Mouse (Mus musculus): ENCODE results near the gene Rcsd1. TPM values are rescaled to one million over a fixed set of nuclear protein-coding genes. Genes with fewer than 3 reads are reported as not detected.

The Rcsd1 gene
- polyA plus RNA-seq, 1 experiment = 4.8 TPM

DNA sequence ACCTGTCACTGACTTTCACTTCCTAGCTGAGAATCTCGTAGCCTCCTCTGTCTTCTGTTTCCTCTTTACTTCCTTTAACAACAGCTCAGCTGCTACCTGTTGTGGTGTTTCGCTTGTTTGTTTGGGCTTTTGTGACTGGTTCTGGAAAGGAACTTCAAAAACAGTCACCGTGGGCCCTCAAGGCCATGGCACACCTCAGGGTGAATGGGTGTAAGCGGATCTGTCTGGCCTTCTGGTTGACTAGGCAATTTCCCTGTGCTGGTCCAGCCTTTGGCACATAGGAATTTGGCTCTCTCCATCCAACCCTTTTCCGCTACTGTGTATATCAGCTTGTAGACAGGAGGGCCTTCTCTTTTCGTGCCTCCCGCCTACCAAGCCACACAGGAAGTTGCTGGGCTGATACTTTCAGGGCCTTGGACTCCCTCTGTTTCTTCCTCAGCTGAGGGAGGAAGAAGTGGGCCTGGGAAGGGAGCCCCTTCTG, 3.6 kb downstream of the Rcsd1 start:
- H3K4me1 ChIP-seq (ENCODE audit: control insufficient read depth, insufficient read depth, insufficient read length, low read length) = peaks cover 39% of the 10 kb centered on the region
- peak overlapping the region; percentile 95 for H3K27ac ChIP-seq (replicated peaks; ENCODE audit: low read depth, low read length)
- H3K4me3 ChIP-seq (ENCODE audit: insufficient read depth, low read depth, low read length) = peak overlapping the region; percentile 97

DNA sequence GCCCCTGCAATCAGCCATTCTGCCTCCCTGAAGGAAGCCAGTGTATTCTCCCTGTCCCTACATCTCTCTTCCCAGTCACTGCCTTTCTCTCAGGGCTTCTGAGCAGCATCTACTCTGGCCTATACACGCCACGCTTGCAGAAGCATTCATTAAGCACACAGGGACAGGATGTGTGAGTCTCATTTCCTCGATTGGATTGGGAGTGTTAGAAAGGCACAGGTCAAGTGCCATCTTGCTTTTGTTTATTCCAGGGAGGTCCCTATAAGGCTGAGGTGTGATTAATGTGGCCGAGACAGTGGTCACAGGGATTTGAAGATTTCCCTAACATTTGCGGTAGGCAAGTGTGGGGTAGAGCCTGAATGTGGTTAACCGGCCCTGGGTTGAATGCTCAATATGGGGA, 4.2 kb downstream of the Rcsd1 start:
- H3K4me1 ChIP-seq (ENCODE audit: control insufficient read depth, insufficient read depth, insufficient read length, low read length) = peaks cover 45% of the 10 kb centered on the region
- H3K4me3 ChIP-seq (ENCODE audit: insufficient read depth, low read depth, low read length) = no peak overlapping the region
- peak overlapping the region; percentile 95 for H3K27ac ChIP-seq (replicated peaks; ENCODE audit: low read depth, low read length)

DNA sequence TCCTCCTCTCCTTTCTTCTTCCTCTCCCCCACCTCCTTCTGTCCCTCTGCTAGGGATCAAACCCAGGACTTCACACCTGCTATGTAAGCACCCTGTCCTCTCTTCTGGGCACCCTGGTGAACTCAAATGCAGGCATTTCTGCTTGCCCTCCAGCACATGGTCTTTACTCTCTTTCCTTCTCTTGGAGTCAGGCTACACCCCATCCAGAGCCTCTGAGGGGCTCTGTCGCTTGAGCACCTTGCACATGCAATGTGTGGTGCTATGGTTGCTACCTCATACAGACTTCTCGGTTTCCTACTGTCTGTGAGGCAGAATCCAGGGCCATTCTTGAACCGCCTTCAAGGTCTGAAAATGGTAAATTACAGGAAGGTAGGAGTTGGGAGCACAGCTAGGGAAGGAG, 4.7 kb downstream of the Rcsd1 start:
- Histone ChIP-seq H3K4me1 (ENCODE audit: control insufficient read depth, insufficient read depth, insufficient read length, low read length) (peaks cover 50% of the 10 kb centered on the region), H3K4me3 (ENCODE audit: insufficient read depth, low read depth, low read length) (no peak overlapping the region; the same call in 1 of the 2 replicates), H3K27ac (replicated peaks; ENCODE audit: low read depth, low read length) (peak overlapping the region; percentile 95)

DNA sequence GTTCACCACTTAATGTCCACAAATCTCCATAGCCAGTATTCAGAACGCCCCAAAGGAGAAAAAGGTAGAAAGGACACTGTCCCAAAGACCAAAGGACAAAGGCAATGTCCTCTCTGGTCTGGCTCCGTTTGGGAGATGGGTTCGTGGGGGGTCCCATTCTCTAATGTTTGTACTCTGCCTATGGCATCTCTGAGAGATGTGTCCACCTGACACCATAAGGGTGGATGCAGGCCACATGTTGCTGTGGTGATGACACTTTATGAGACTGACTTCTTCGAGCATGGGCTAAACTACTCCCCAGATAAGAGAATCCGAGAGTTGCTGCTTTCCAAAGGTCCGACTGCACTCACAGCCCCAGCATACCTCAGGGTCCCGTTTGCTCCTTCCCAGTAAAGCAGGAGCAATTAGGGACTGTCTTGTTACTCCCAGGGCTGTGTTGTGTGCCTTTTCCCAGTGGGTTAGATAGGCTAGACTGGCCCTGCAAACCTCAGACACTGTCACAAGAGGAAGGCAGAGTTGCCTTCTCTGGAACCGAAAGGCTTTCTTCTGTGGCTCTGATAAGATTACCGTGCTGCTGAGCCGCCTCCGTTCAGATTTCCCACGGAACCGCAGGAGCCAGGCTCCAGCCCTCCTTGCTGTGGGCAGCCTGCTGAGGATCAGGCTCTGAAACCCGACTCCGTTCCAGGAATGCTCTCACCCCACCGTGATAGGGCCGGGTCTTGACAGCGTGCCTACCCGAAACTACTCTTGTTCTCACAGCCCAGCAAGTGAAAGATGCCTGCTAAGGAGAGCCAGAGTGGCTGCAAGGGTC, 7.1 kb downstream of the Rcsd1 start:
- Histone ChIP-seq H3K27ac (replicated peaks; ENCODE audit: low read depth, low read length) (peak overlapping the region; percentile 92), H3K4me1 (ENCODE audit: control insufficient read depth, insufficient read depth, insufficient read length, low read length) (peaks cover 52% of the 10 kb centered on the region), H3K4me3 (ENCODE audit: insufficient read depth, low read depth, low read length) (peak overlapping the region; percentile 31)

DNA sequence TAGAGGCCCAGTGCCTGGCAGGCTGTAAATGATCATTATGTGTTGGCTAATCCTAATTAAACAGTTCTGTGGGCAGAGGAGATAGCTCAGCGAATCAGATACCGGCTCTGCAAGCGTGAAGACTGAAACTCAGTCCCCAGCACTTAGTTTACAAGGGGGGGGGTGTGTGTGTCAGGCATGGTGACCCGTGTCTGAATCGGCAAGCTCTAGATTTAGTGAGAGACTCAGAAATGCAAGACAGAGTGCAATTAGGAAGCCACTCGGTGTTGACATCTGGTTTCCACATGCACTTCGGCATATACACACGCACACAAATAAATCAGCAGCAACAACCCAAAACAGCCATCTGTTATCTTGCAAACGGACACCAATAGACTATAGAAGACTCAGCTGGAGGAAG, 8.0 kb downstream of the Rcsd1 start:
- H3K4me1 ChIP-seq (ENCODE audit: control insufficient read depth, insufficient read depth, insufficient read length, low read length) = peaks cover 55% of the 10 kb centered on the region

DNA sequence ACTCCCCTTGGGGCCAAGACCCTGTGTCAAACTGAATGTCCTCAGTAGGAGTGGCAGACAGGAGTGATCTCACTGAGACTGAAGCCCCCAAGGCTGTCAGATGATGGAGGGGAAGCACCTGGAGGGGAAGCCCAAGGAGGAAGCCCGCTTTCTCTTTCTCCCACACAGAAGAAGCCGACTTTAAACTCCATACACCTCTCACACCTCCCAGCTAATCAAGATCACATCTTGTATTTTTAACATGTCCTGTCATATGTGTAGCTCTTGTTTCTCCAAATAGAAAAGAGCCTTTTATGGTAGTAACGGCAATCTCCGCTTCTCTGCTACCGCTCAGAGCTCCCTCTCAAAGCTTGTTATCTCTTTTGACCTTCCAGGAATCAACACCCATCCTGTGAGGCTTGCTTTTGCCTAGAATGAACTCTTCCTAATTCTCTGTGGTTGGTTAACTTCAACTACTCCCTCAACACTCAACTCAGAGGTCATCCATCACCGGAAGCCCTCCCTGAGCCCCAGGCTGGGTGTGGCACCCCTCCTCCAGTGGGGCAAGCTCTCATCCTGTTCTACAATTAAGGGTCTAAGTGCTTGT, 8.5 kb downstream of the Rcsd1 start:
- Histone ChIP-seq H3K27ac (replicated peaks; ENCODE audit: low read depth, low read length) (peak overlapping the region; percentile 92), H3K4me3 (ENCODE audit: insufficient read depth, low read depth, low read length) (peak overlapping the region; percentile 13), H3K4me1 (ENCODE audit: control insufficient read depth, insufficient read depth, insufficient read length, low read length) (peaks cover 51% of the 10 kb centered on the region)

More for the DNA sequence above, 8.0 kb downstream of the Rcsd1 start:
- Histone ChIP-seq H3K4me3 (ENCODE audit: insufficient read depth, low read depth, low read length) (peak overlapping the region; percentile 13), H3K27ac (replicated peaks; ENCODE audit: low read depth, low read length) (peak overlapping the region; percentile 92)

DNA sequence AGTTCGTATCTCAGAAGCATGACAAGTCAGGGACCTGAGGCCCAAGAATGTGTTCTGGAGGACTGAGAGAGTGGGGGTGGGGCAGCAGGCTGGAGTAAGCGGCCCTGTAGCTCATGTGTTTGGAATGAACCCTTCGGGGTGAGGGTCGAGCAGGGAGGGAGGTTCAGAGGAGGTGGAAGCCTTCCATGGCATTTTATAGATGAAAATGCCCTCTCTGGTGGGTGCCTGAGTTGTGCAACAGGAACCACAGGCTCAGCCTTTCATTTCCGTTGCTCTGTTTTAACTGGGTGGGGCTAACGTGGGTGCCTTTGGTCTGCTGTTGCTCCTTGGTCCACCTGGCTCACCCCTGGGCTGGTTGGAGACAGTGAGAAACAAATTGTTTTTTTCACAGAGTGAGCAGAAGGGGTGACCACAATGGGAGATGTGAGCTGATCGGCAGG, 9.2 kb downstream of the Rcsd1 start:
- Histone ChIP-seq H3K27ac (replicated peaks; ENCODE audit: low read depth, low read length) (peak overlapping the region; percentile 92), H3K4me3 (ENCODE audit: insufficient read depth, low read depth, low read length) (no peak overlapping the region), H3K4me1 (ENCODE audit: control insufficient read depth, insufficient read depth, insufficient read length, low read length) (peaks cover 50% of the 10 kb centered on the region)

DNA sequence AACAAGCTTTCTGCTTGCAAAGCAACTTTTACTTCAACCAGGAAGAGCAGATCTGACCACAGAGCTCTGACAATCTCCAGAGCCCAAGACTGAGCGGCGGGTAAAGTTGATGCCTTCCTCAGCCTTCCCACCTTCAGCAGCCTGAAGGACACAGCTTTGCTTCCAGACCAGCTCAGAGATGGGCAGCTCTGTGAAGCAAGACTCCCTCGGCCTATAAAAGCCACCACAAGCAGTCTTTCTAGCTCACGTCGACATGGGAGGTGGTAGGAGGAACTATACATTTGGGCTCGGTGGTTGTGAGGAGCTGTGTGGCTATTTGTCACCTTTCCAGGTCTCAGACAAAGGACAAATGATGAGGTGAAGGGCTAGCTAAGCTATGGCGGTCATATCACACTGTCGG, 11.9 kb downstream of the Rcsd1 start:
- H3K27ac ChIP-seq (replicated peaks; ENCODE audit: low read depth, low read length) = peak overlapping the region; percentile 63
- H3K4me3 ChIP-seq (ENCODE audit: insufficient read depth, low read depth, low read length) = no peak overlapping the region
- H3K4me1 ChIP-seq (ENCODE audit: control insufficient read depth, insufficient read depth, insufficient read length, low read length) = peaks cover 48% of the 10 kb centered on the region

DNA sequence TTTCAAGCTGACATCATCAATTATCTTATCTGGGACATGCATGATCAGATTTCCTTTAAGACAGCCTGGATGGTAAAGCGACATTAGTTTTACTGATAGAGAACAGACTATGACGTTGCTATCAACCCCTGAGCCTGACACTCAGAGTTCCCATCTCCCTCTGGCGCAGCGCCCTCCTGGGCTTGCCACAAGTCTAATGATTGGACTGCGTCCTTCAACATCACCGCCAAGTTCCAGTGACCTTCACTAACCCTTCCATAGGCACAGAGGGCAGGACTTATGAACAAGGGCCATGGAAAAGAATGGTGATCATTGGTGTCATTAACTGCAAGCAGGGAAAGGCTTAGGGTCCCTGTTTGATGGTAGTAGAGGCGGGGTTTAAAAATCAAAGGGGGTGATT, 12.7 kb downstream of the Rcsd1 start:
- Histone ChIP-seq H3K4me1 (ENCODE audit: control insufficient read depth, insufficient read depth, insufficient read length, low read length) (peaks cover 46% of the 10 kb centered on the region), H3K27ac (replicated peaks; ENCODE audit: low read depth, low read length) (no peak overlapping the region; the same call in 1 of the 2 replicates), H3K4me3 (ENCODE audit: insufficient read depth, low read depth, low read length) (no peak overlapping the region)

DNA sequence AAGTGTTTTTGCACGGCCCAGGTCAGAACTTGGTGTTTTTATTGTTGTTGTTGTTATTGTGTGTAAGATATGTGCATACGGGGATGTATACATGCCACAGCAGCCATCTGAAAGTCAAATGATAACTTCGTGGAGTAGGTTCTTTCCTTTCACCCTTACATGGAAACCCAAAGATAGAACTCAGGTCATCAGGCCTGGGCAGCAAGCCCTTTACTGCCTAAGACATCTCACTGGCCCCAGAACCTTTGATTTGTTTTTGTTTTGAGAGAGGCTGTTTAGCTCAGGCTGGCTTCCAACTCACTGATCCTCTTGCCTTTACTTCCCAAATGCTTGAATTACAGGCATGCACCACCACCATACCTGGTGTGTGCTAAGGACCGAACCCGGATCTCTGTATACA, 13.5 kb downstream of the Rcsd1 start:
- peaks cover 44% of the 10 kb centered on the region for H3K4me1 ChIP-seq (ENCODE audit: control insufficient read depth, insufficient read depth, insufficient read length, low read length)
- H3K27ac ChIP-seq (replicated peaks; ENCODE audit: low read depth, low read length) = no peak overlapping the region
- no peak overlapping the region for H3K4me3 ChIP-seq (ENCODE audit: insufficient read depth, low read depth, low read length)

DNA sequence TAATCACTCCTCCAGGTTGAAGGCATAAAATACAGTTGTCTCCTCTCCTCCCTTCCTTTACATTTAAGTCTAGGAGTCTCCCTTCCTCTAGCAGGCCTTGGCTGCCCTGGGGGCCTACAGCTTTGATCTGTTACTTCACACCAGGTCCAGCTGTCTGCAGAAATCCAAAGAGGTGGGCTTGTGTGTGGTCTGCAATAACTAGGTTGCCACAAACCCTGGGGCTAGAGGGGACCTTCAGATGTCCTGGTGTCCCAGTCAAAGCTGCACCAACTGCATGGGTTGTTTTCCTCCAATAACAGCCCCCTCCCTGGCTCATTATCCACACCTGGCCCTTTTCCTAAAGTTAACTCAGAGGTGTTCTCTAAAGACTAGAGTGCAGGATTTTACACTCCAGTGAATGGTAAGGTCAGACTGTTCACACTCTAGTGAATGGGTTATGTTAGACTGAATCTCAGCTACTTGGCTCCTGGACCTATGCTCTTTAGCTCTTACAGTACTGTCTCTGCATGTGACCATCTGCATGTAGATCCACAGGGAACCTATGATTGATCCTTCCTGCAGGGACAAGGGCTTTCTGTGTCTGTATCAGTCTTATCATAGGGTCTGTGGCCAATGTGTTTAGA, 14.1 kb downstream of the Rcsd1 start:
- no peak overlapping the region for H3K4me3 ChIP-seq (ENCODE audit: insufficient read depth, low read depth, low read length)
- H3K27ac ChIP-seq (replicated peaks; ENCODE audit: low read depth, low read length) = 0 out of 2 replicates have a peak overlapping the region, but pooled peaks have one; percentile 29
- H3K4me1 ChIP-seq (ENCODE audit: control insufficient read depth, insufficient read depth, insufficient read length, low read length) = peaks cover 44% of the 10 kb centered on the region

DNA sequence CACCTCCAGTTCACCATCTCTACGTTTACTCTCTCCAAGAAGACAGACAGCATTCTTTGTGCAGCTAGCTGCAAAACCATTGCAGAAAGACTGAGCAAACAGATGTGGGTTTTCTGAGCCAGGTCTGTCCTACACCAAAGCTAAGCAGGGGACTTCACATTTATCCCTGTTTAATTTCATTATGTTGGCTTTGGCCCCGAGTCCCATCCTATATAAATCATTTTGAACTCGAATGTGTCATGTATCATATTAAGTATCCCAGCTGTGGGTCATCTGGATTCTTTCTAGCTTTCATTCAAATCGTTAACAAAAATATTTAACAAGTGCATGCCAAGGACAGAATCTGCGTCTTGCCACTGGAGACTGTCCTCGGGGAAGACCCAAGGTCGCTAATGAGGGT, 15.7 kb downstream of the Rcsd1 start:
- peaks cover 46% of the 10 kb centered on the region for H3K4me1 ChIP-seq (ENCODE audit: control insufficient read depth, insufficient read depth, insufficient read length, low read length)
- H3K4me3 ChIP-seq (ENCODE audit: insufficient read depth, low read depth, low read length) = no peak overlapping the region
- 0 out of 2 replicates have a peak overlapping the region, but pooled peaks have one; percentile 45 for H3K27ac ChIP-seq (replicated peaks; ENCODE audit: low read depth, low read length)

DNA sequence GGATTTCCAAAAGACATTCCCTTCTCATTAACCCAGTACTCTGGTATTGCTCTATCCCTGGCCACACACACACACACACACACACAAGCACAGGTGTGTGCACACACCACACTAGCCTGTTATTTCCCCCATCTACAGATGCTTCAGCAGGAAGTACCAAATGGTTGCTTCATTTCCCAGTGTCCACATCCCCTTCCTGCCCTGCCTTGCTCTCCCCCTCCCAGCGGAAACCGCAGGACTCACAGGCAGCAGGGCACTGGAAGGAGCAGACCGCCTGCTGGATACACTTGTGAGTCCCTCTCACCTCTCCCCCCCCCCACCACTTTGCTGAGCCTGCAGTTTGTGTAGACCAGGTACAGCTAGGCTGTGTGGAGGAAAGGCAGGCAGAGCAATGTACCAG, 18.0 kb downstream of the Rcsd1 start:
- no peak overlapping the region for H3K4me3 ChIP-seq (ENCODE audit: insufficient read depth, low read depth, low read length)

DNA sequence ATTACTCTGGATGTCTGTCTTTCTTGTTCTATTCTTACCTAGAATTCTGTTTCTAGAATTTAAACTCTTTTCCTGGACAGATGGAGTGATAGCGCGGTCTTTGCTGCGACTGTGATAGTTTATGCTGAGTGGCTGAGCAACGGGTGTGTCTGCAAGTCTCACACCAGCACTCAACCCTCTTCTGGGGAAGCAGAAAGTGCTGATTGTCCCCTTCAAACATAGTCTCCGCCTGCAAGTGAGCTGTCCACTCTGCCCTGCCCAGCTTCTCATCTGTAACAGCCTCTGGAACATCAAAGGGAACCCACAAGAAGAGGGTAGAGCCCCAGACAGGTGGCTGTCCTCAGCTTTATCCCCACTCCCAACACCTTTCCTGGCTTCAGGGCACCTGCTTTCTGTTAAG, 19.7 kb downstream of the Rcsd1 start:
- peak overlapping the region; percentile 60 for H3K27ac ChIP-seq (replicated peaks; ENCODE audit: low read depth, low read length)
- no peak overlapping the region for H3K4me3 ChIP-seq (ENCODE audit: insufficient read depth, low read depth, low read length)
- H3K4me1 ChIP-seq (ENCODE audit: control insufficient read depth, insufficient read depth, insufficient read length, low read length) = peaks cover 65% of the 10 kb centered on the region

More for the DNA sequence above, 18.0 kb downstream of the Rcsd1 start:
- peak overlapping the region; percentile 94 for H3K27ac ChIP-seq (replicated peaks; ENCODE audit: low read depth, low read length)
- peaks cover 55% of the 10 kb centered on the region for H3K4me1 ChIP-seq (ENCODE audit: control insufficient read depth, insufficient read depth, insufficient read length, low read length)

DNA sequence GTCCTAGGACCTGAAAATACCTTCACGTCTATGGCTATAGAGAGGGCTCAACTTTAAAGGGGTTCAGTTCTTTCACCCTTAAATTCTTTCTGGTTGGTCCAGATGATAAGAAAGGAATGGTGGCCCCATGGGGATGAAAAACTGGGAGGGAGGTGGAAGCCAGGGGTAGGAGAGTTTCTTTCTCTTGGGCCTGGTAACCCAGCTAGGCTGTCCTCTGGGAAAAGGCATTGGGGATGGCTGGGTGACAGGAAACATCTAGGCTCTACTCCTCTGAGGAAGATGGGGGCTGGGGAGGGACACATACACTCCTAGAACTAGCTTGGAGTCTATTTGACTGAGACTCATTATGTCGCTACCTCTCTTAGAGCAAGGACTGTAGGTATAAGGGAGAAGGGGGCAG, 21.7 kb downstream of the Rcsd1 start:
- H3K27ac ChIP-seq (replicated peaks; ENCODE audit: low read depth, low read length) = peak overlapping the region; percentile 53

More for the DNA sequence above, 21.7 kb downstream of the Rcsd1 start:
- Histone ChIP-seq H3K4me3 (ENCODE audit: insufficient read depth, low read depth, low read length) (no peak overlapping the region), H3K4me1 (ENCODE audit: control insufficient read depth, insufficient read depth, insufficient read length, low read length) (peaks cover 65% of the 10 kb centered on the region)

All from brown adipose tissue, adult 24 weeks (tissue).